Mouse (Mus musculus): Measurements from ENCODE around the gene Kcnj14. TPM values are rescaled to one million over a fixed set of nuclear protein-coding genes. Genes with fewer than 3 reads are reported as not detected.

The Kcnj14 gene
- polyA plus RNA-seq, 1 experiment from 2014 or later = 0.44 TPM

DNA sequence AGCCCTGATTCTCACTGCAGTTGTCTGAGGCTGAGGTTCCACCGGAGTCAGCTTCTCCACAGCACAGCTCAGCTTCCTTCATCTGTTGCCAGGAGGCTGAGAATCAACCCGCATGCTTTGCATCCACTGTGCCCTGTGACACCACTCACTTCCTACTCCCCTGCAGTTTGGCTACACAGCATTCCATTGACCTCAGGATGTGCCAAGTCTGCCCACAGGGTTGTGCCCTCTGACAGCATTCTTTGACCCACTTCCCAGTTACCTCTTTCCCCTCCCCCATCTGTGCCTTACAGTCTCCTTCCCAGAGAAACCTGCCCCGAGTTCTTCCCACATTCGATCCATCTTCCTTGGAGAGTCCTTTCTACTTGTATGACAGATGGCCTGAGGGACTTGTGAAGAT lies 42.3 kb downstream of the Kcnj14 start:
- H3K27me3 ChIP-seq = peaks cover 65% of the 10 kb centered on the region

DNA sequence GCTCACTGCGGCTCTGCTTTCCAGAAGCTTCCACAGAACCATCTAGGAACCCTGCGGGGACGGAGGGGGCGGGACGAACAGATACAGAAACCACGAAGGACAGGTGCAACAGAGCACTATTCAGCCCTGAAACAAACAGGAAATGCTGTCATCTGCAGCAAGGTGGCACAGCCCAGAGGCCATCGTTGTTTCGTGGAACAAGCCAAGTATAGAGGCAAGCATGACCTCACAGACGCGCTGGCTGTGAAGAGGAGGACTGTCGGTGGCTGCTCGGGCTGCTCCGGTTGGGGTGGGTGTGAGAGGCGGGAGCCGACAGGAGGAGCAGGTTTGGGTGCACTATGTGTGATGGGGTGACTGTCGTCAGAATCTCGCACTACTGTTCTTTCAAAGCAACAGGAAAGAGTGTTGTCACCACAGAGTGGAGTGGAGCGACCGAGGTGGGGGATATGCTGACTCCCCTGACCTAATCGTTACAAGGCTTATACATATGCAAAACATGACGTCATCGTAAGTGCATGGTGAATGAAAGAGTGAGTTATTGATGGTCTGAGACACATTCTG lies 45.4 kb downstream of the Kcnj14 start:
- no peaks in the 10 kb centered on the region for H3K36me3 ChIP-seq
- H3K4me3 ChIP-seq = 0 out of 2 replicates have a peak overlapping the region, but pooled peaks have one; percentile 11
- H3K27ac ChIP-seq = no peak overlapping the region
- peaks cover 43% of the 10 kb centered on the region for H3K27me3 ChIP-seq
- peak overlapping the region; percentile 49 for H3K4me2 ChIP-seq
- peaks cover 11% of the 10 kb centered on the region for H3K4me1 ChIP-seq (replicated peaks)
- 15% methylated on average over 22 of the region's 22 CpGs for WGBS
- ATAC-seq (replicated peaks; ENCODE audit: insufficient number of reproducible peaks, insufficient read depth, low FRiP score, low read depth) = 0 out of 2 replicates have a peak, but pooled peaks have one; percentile 32
- H3K9ac ChIP-seq = no peak overlapping the region
- no peaks in the 10 kb centered on the region for H3K9me3 ChIP-seq (replicated peaks)

More for the DNA sequence above, 42.3 kb downstream of the Kcnj14 start:
- no peaks in the 10 kb centered on the region for H3K36me3 ChIP-seq
- no peak overlapping the region for H3K9ac ChIP-seq
- whole genome bisulfite sequencing = 56% methylated on average over 4 of the region's 4 CpGs
- no peak overlapping the region for H3K27ac ChIP-seq
- H3K4me2 ChIP-seq = no peak overlapping the region
- H3K4me1 ChIP-seq (replicated peaks) = peaks cover 33% of the 10 kb centered on the region
- no peak for ATAC-seq (replicated peaks; ENCODE audit: insufficient number of reproducible peaks, insufficient read depth, low FRiP score, low read depth)
- H3K9me3 ChIP-seq (replicated peaks) = no peaks in the 10 kb centered on the region
- no peak overlapping the region for H3K4me3 ChIP-seq

DNA sequence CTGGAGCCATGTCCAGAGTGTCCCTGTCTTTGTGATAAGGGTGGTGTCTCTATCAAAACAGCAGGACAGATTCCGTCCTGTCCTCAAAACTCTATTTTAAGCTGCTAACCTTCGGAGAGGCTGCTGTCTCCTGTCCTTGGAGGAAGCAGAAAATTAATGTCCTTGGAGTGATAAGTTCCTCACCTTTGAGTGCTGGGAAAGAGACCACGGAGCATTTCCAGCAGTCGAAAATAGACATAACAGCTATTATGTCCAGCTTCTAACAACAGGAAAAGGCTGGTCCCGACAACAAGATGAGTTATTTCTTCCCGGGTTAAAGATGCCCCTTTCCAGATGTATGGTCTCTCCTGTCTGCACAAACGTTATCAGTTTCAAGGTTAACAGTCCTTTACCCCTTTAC lies 49.3 kb downstream of the Kcnj14 start:
- H3K27ac ChIP-seq = no peak overlapping the region
- 55% methylated on average over 7 of the region's 7 CpGs for WGBS
- no peak overlapping the region for H3K4me2 ChIP-seq
- H3K4me1 ChIP-seq (replicated peaks) = peaks cover 3% of the 10 kb centered on the region; the same call in 1 of the 2 replicates
- no peak for ATAC-seq (replicated peaks; ENCODE audit: insufficient number of reproducible peaks, insufficient read depth, low FRiP score, low read depth)
- H3K36me3 ChIP-seq = no peaks in the 10 kb centered on the region
- H3K4me3 ChIP-seq = no peak overlapping the region
- no peak overlapping the region for H3K9ac ChIP-seq
- H3K27me3 ChIP-seq = peaks cover 30% of the 10 kb centered on the region
- no peaks in the 10 kb centered on the region for H3K9me3 ChIP-seq (replicated peaks)

DNA sequence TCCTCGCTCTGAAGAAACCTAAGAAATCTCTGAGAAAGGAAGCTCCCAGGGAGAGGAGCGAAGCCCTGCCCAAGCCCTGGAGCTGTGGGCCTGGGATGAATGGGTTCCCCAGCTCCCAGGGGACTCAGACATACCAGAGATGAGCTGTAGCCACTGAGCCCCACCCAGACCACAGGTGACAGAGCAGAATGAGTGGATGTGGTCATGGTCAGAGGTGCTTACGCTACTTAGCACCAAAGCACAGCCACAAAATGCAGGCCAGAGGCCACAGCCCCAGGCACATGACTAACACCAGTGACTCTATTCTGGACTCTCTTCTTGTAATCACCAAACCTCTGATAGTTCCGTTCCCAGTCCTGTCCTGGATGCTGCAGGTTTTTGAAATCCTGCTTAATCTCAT lies 53.5 kb downstream of the Kcnj14 start:
- no peak for ATAC-seq (replicated peaks; ENCODE audit: insufficient number of reproducible peaks, insufficient read depth, low FRiP score, low read depth)
- Histone ChIP-seq H3K36me3 (no peaks in the 10 kb centered on the region), H3K27ac (no peak overlapping the region), H3K4me3 (no peak overlapping the region), H3K4me1 (replicated peaks) (no peaks in the 10 kb centered on the region), H3K9ac (no peak overlapping the region), H3K27me3 (peaks cover 16% of the 10 kb centered on the region), H3K9me3 (replicated peaks) (no peaks in the 10 kb centered on the region), H3K4me2 (no peak overlapping the region)
- WGBS = 58% methylated on average over 4 of the region's 4 CpGs

DNA sequence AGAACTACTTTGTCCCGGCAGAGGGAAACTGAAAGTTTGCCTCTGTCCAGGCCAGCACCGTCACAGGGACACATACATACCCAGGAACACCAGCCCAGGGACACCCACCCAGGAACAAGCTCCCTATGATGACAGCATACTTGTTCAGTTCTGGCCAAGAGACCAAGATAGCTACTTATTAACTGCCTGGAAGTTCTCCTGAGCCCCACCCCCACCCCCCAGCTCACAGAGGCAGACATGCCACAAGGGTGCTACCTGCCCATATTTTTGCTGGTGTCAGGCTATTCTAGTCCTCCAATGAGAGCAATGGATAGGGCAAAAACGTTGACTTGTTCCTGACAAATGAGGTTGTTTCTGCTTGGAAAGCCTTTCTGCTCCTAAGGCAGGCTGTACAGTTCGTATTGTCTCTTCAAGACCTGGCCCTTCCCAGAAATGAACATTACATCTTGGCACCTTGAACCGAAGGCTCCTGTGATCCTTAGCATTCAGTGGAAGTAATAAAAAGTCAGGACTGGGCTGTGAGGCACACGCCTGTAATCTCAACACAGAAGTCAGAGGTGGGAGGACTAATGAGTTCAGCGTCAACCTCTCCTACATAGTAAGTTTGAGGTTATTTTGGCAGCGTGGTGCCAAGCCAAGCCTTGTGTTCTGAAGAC lies 54.0 kb downstream of the Kcnj14 start:
- no peak overlapping the region for H3K9ac ChIP-seq
- 56% methylated on average over 8 of the region's 8 CpGs for WGBS
- no peak overlapping the region for H3K4me3 ChIP-seq
- no peak overlapping the region for H3K27ac ChIP-seq
- H3K9me3 ChIP-seq (replicated peaks) = no peaks in the 10 kb centered on the region
- ATAC-seq (replicated peaks; ENCODE audit: insufficient number of reproducible peaks, insufficient read depth, low FRiP score, low read depth) = no peak
- peaks cover 16% of the 10 kb centered on the region for H3K27me3 ChIP-seq
- H3K4me2 ChIP-seq = no peak overlapping the region
- no peaks in the 10 kb centered on the region for H3K36me3 ChIP-seq
- H3K4me1 ChIP-seq (replicated peaks) = no peaks in the 10 kb centered on the region

DNA sequence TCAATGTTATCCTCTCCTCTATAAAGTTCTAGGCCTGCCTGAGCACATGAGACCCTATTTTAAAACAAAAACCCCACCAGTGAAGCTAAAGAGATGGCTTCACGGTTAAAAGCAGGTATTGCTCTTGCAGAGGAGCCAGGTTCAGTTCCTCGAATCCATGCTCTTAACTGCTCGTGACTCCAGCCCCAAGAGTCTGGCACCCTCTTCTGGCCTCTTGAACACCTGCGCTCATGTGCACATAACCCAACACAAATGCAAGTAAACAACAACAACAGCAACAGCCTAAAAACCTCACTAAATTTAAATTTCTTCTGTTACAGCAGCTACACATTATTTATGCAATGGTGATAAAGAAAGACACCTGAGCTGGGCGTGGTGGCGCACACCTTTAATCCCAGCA lies 57.1 kb downstream of the Kcnj14 start:
- Histone ChIP-seq H3K4me3 (no peak overlapping the region), H3K4me2 (no peak overlapping the region), H3K27ac (no peak overlapping the region), H3K4me1 (replicated peaks) (no peaks in the 10 kb centered on the region), H3K27me3 (peaks cover 3% of the 10 kb centered on the region; the same call in 1 of the 2 replicates), H3K36me3 (no peaks in the 10 kb centered on the region), H3K9ac (no peak overlapping the region), H3K9me3 (replicated peaks) (no peaks in the 10 kb centered on the region)
- 86% methylated on average over 6 of the region's 6 CpGs for WGBS
- no peak for ATAC-seq (replicated peaks; ENCODE audit: insufficient number of reproducible peaks, insufficient read depth, low FRiP score, low read depth)

DNA sequence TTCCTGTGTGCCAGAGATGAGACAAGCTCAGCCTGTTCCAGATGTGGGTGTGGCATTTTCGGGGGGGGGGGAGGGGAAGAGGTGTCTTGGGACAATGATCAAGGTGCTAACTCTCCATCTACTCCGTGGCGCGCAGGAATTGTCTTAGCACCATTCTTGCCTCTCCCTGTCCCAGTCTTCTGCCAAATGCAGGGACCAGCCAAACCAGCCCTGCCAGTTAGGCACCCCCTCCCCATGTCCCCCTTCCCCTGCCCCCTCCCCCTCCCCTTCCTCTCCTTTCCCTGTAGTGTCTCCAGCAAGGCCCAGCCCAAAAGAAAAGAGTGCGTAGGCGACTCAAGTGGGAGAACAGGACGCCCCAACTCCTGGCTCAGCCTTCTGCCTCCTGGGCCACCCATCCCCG lies 57.8 kb downstream of the Kcnj14 start:
- no peak overlapping the region for H3K4me2 ChIP-seq
- 49% methylated on average over 7 of the region's 8 CpGs for WGBS

More for the DNA sequence above, 57.8 kb downstream of the Kcnj14 start:
- Histone ChIP-seq H3K9me3 (replicated peaks) (no peaks in the 10 kb centered on the region), H3K9ac (no peak overlapping the region), H3K27me3 (peaks cover 3% of the 10 kb centered on the region; the same call in 1 of the 2 replicates), H3K27ac (no peak overlapping the region), H3K4me3 (no peak overlapping the region), H3K4me1 (replicated peaks) (no peaks in the 10 kb centered on the region), H3K36me3 (no peaks in the 10 kb centered on the region)
- no peak for ATAC-seq (replicated peaks; ENCODE audit: insufficient number of reproducible peaks, insufficient read depth, low FRiP score, low read depth)

Other genes with a start within 250 kb of the Kcnj14 start
- gene Fgf21, start 209.3 kb downstream of the Kcnj14 start, polyA plus RNA-seq (2015; fragmentation: Nextera tagmentation; extraction: Ambion mirVana) = 0.13 and 1.2 TPM in 2 replicates
- 0.15 and 0.66 TPM in 2 replicates for gene Fut1, start 207.5 kb downstream of the Kcnj14 start, polyA plus RNA-seq (2015; fragmentation: Nextera tagmentation; extraction: Ambion mirVana)
- gene Izumo1, start 203.0 kb downstream of the Kcnj14 start, polyA plus RNA-seq (2015; fragmentation: Nextera tagmentation; extraction: Ambion mirVana) = 0.33 and 0.35 TPM in 2 replicates
- gene Rasip1, start 197.3 kb downstream of the Kcnj14 start, polyA plus RNA-seq (2015; fragmentation: Nextera tagmentation; extraction: Ambion mirVana) = 19.6 and 23.4 TPM in 2 replicates
- gene Mamstr, start 184.8 kb downstream of the Kcnj14 start, polyA plus RNA-seq (2015; fragmentation: Nextera tagmentation; extraction: Ambion mirVana) = 7.3 and 7.4 TPM in 2 replicates
- gene Fut2, start 158.4 kb downstream of the Kcnj14 start, polyA plus RNA-seq (2015; fragmentation: Nextera tagmentation; extraction: Ambion mirVana) = 1.5 and 1.6 TPM in 2 replicates
- 0.14 TPM in 1 of 2 replicates, not detected in the other for gene Ntn5, start 140.8 kb downstream of the Kcnj14 start, polyA plus RNA-seq (2015; fragmentation: Nextera tagmentation; extraction: Ambion mirVana)
- 0.13 and 0.34 TPM in 2 replicates for gene Sec1, start 130.4 kb downstream of the Kcnj14 start, polyA plus RNA-seq (2015; fragmentation: Nextera tagmentation; extraction: Ambion mirVana)
- gene Car11, start 124.9 kb downstream of the Kcnj14 start, polyA plus RNA-seq (2015; fragmentation: Nextera tagmentation; extraction: Ambion mirVana) = 5.1 and 6.0 TPM in 2 replicates
- 3.0 and 4.3 TPM in 2 replicates for gene Dbp, start 119.7 kb downstream of the Kcnj14 start, polyA plus RNA-seq (2015; fragmentation: Nextera tagmentation; extraction: Ambion mirVana)
- gene Rpl18, start 109.3 kb downstream of the Kcnj14 start, polyA plus RNA-seq (2015; fragmentation: Nextera tagmentation; extraction: Ambion mirVana) = 540 and 572 TPM in 2 replicates
- 13.7 and 21.0 TPM in 2 replicates for gene Sphk2, start 106.8 kb downstream of the Kcnj14 start, polyA plus RNA-seq (2015; fragmentation: Nextera tagmentation; extraction: Ambion mirVana)
- gene Fam83e, start 103.6 kb downstream of the Kcnj14 start, polyA plus RNA-seq (2015; fragmentation: Nextera tagmentation; extraction: Ambion mirVana) = 0.25 and 0.65 TPM in 2 replicates
- gene Spaca4, start 99.0 kb downstream of the Kcnj14 start, polyA plus RNA-seq (2015; fragmentation: Nextera tagmentation; extraction: Ambion mirVana) = not detected in 2 replicates
- 0.53 TPM in 1 of 2 replicates, not detected in the other for gene Lmtk3, start 41.0 kb downstream of the Kcnj14 start, polyA plus RNA-seq (2015; fragmentation: Nextera tagmentation; extraction: Ambion mirVana)
- 0.21 and 1.1 TPM in 2 replicates for gene Sult2b1, start 40.1 kb downstream of the Kcnj14 start, polyA plus RNA-seq (2015; fragmentation: Nextera tagmentation; extraction: Ambion mirVana)
- 92.2 and 101 TPM in 2 replicates for gene Cyth2, start 10.2 kb downstream of the Kcnj14 start, polyA plus RNA-seq (2015; fragmentation: Nextera tagmentation; extraction: Ambion mirVana)
- gene Grwd1, start 6.2 kb upstream of the Kcnj14 start, polyA plus RNA-seq (2015; fragmentation: Nextera tagmentation; extraction: Ambion mirVana) = 29.1 and 38.8 TPM in 2 replicates
- 54.6 and 65.0 TPM in 2 replicates for gene Kdelr1, start 48.0 kb upstream of the Kcnj14 start, polyA plus RNA-seq (2015; fragmentation: Nextera tagmentation; extraction: Ambion mirVana)
- gene Grin2d, start 53.6 kb upstream of the Kcnj14 start, polyA plus RNA-seq (2015; fragmentation: Nextera tagmentation; extraction: Ambion mirVana) = 0.21 and 0.27 TPM in 2 replicates
- 0.65 and 0.76 TPM in 2 replicates for gene Syngr4, start 71.9 kb upstream of the Kcnj14 start, polyA plus RNA-seq (2015; fragmentation: Nextera tagmentation; extraction: Ambion mirVana)
- 6.6 and 8.0 TPM in 2 replicates for gene Tmem143, start 72.2 kb upstream of the Kcnj14 start, polyA plus RNA-seq (2015; fragmentation: Nextera tagmentation; extraction: Ambion mirVana)
- 71.5 and 108 TPM in 2 replicates for gene Emp3, start 96.6 kb upstream of the Kcnj14 start, polyA plus RNA-seq (2015; fragmentation: Nextera tagmentation; extraction: Ambion mirVana)
- 3.4 and 3.6 TPM in 2 replicates for gene Ccdc114, start 99.3 kb upstream of the Kcnj14 start, polyA plus RNA-seq (2015; fragmentation: Nextera tagmentation; extraction: Ambion mirVana)
- gene Abcc6, start 205.5 kb upstream of the Kcnj14 start, polyA plus RNA-seq (2015; fragmentation: Nextera tagmentation; extraction: Ambion mirVana) = 0.16 TPM in 1 of 2 replicates, not detected in the other
- 30.8 and 37.9 TPM in 2 replicates for gene Nomo1, start 208.9 kb upstream of the Kcnj14 start, polyA plus RNA-seq (2015; fragmentation: Nextera tagmentation; extraction: Ambion mirVana)